Mouse (Mus musculus) liver, embryonic 14.5 days (tissue): Measurements from ENCODE around the gene Csnk1g1.

ENCODE experiments used
- CTCF ChIP-seq: IDR thresholded peaks from 2 replicates; pipeline ENCODE4 v1.5.1; 2016; ENCODE audit warnings: antibody characterized with exemption, low read depth, control low read depth
- EP300 ChIP-seq: IDR thresholded peaks from 2 replicates; pipeline ENCODE4 v1.6.1; 2016; ENCODE audit warnings: antibody characterized with exemption, low read depth

DNA sequence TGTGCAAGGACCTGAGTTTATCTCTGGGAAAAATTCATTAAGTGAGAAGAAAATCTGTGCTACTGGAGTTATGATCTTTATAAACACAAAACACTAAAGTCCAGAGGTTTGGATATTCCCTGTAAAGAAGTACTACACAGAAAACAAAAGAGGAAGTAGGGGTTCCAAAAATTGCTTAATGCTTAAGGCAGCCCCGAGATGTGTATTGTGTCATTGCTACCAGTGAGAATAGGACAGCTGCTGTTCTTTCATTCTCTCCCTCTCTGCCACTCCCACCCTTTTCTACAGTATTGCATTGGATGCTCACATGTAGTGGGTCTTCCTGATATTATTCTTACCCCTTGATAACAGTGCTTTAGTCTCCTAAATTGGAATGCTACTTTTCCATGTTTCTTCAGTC, 74.1 kb downstream of the Csnk1g1 start:
- TF ChIP-seq EP300: no peak
- no peak for TF ChIP-seq CTCF
